In the genomic region with DNA sequence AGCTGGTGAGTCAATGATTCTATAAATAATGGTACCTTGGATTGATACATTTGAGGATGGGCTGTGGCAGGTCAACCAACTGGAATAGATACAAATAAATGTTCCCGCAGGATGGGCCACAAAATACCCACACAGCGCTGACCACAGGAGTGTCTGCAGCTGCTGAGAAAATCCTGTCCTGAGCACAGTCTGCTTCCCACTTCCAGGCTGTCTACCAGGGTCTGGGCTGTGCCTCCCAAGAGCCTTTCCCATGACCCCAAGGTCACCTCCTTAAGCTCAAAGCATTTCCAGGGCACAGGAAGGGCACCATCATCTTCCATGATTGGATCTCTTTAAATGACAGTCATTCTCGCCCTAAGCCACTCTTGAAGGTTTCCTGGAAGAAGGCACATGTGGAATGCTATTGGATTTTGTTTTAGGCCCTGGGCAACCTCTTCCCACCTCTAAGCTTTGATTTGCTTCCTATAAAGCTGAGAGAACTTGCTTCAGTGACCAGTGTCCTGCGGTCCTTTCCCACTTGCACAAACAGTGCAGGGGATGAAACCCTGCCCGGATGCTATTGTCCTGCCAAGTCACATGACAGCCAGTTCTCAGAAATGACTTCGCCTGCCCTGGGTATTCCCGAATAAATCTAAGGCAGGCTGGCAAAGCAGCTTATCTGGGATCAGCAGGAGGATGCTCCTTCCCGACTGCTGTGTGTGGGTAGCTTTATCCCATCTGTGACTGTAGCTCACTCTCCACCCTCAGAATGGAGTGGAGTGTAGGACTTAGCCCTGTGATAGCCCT, we compare ENCODE assay signal across 10 mouse cellular contexts. TPM values are rescaled to one million over a fixed set of nuclear protein-coding genes. Genes with fewer than 3 reads are reported as not detected.
A peak's percentile ranks its signal among the peaks of the same experiment; 100 is the strongest.
DNase-seq lines count a peak whose midpoint lies in the region; ATAC-seq and TF ChIP-seq lines count a peak whose summit lies in the region.
"Had no signal": no experiment of that assay in that cellular context is flagged by ENCODE, and none has a peak within 500 bp of the region (broad histone marks: within the 10 kb centered on the region; RNA-seq: fewer than 3 reads in every experiment).

No protein-coding gene starts in this region.

- TF ChIP-seq CTCF in kidney, postnatal 0 days (IDR thresholded peaks at IDR 0.05; ENCODE audit: low read depth): no peak
- TF ChIP-seq CTCF in liver, postnatal 0 days (IDR thresholded peaks at IDR 0.05; ENCODE audit: low read depth): no peak

- no peaks in the 10 kb centered on the region for H3K9me3 ChIP-seq in forebrain, embryonic 15.5 days
- H3K9me3 ChIP-seq in forebrain, embryonic 12.5 days: no peaks in the 10 kb centered on the region
- no peaks in the 10 kb centered on the region for H3K9me3 ChIP-seq in embryonic facial prominence, embryonic 10.5 days
- H3K9me3 ChIP-seq in kidney, postnatal 0 days (replicated peaks; ENCODE audit: low read length): no peaks in the 10 kb centered on the region
- H3K9me3 ChIP-seq in liver, postnatal 0 days (ENCODE audit: low read length): no peaks in the 10 kb centered on the region
- H3K9me3 ChIP-seq in forebrain, embryonic 11.5 days (ENCODE audit: control insufficient read depth, low read length): no peaks in the 10 kb centered on the region
- H3K9me3 ChIP-seq: heart, embryonic 15.5 days; liver, embryonic 15.5 days had no signal

- H3K4me3 ChIP-seq in forebrain, embryonic 15.5 days: no peak overlapping the region
- H3K4me3 ChIP-seq in forebrain, embryonic 12.5 days (replicated peaks): no peak overlapping the region
- no peak overlapping the region for H3K4me3 ChIP-seq in embryonic facial prominence, embryonic 10.5 days
- no peak overlapping the region for H3K4me3 ChIP-seq in kidney, postnatal 0 days (replicated peaks; ENCODE audit: low read depth, low read length)
- no peak overlapping the region for H3K4me3 ChIP-seq in liver, postnatal 0 days (ENCODE audit: low read depth, low read length)
- no peak overlapping the region for H3K4me3 ChIP-seq in forebrain, embryonic 11.5 days (ENCODE audit: low read depth, low read length)
- H3K4me3 ChIP-seq: heart, embryonic 15.5 days; liver, embryonic 15.5 days had no signal

- ATAC-seq in forebrain, embryonic 15.5 days (replicated peaks): no peak
- ATAC-seq in forebrain, embryonic 12.5 days (ENCODE audit: low FRiP score): no peak
- 0 out of 2 replicates have a peak, but pooled peaks have one; percentile 34 for ATAC-seq in kidney, postnatal 0 days (replicated peaks; ENCODE audit: low FRiP score, low read depth)
- ATAC-seq in liver, postnatal 0 days: no peak
- no peak for ATAC-seq in forebrain, embryonic 11.5 days (replicated peaks; ENCODE audit: low FRiP score)

- H3K36me3 ChIP-seq in forebrain, embryonic 15.5 days: no peaks in the 10 kb centered on the region
- no peaks in the 10 kb centered on the region for H3K36me3 ChIP-seq in forebrain, embryonic 12.5 days (replicated peaks)
- H3K36me3 ChIP-seq in embryonic facial prominence, embryonic 10.5 days (replicated peaks): peaks cover 6% of the 10 kb centered on the region
- H3K36me3 ChIP-seq in kidney, postnatal 0 days (ENCODE audit: insufficient read depth, low read length): no peaks in the 10 kb centered on the region
- no peaks in the 10 kb centered on the region for H3K36me3 ChIP-seq in liver, postnatal 0 days (replicated peaks; ENCODE audit: insufficient read depth, low read length)
- no peaks in the 10 kb centered on the region for H3K36me3 ChIP-seq in forebrain, embryonic 11.5 days (ENCODE audit: control insufficient read depth, insufficient read depth, low read length)
- H3K36me3 ChIP-seq: heart, embryonic 15.5 days; liver, embryonic 15.5 days had no signal

- 0 out of 2 replicates have a peak overlapping the region, but pooled peaks have one; percentile 26 for H3K27ac ChIP-seq in forebrain, embryonic 15.5 days (replicated peaks)
- H3K27ac ChIP-seq in forebrain, embryonic 12.5 days: no peak overlapping the region
- H3K27ac ChIP-seq in embryonic facial prominence, embryonic 10.5 days (replicated peaks): peak overlapping the region; percentile 35; the same call in 1 of the 2 replicates
- no peak overlapping the region for H3K27ac ChIP-seq in kidney, postnatal 0 days
- no peak overlapping the region for H3K27ac ChIP-seq in liver, postnatal 0 days (ENCODE audit: low read depth)
- H3K27ac ChIP-seq in forebrain, embryonic 11.5 days (ENCODE audit: low read depth, low read length): no peak overlapping the region
- H3K27ac ChIP-seq: heart, embryonic 15.5 days; liver, embryonic 15.5 days had no signal

- 51% methylated on average over 8 of the region's 8 CpGs for WGBS in forebrain, embryonic 15.5 days
- 39% methylated on average over 8 of the region's 8 CpGs for WGBS in forebrain, embryonic 12.5 days
- WGBS in embryonic facial prominence, embryonic 10.5 days: 22% methylated on average over 8 of the region's 8 CpGs
- WGBS in kidney, postnatal 0 days: 26% methylated on average over 8 of the region's 8 CpGs
- WGBS in liver, postnatal 0 days (ENCODE audit: insufficient replicate concordance): 41% methylated on average over 8 of the region's 8 CpGs
- WGBS in forebrain, embryonic 11.5 days: 31% methylated on average over 8 of the region's 8 CpGs

- peak; percentile 24 for DNase-seq in adrenal gland, adult 8-10 months
- peak; percentile 30 for DNase-seq in embryonic facial prominence, embryonic 10.5 days (ENCODE audit: low spot score)
- DNase-seq in kidney, postnatal 0 days (ENCODE audit: low spot score): peak; percentile 22
- no peak for DNase-seq in liver, postnatal 0 days
- DNase-seq in layer of hippocampus, postnatal 10 days (ENCODE audit: low spot score in 2 of 2): no peak
- DNase-seq in forebrain, embryonic 11.5 days (ENCODE audit: low spot score): no peak

- H3K4me1 ChIP-seq in forebrain, embryonic 15.5 days: peaks cover 35% of the 10 kb centered on the region
- H3K4me1 ChIP-seq in forebrain, embryonic 12.5 days: peaks cover 31% of the 10 kb centered on the region
- H3K4me1 ChIP-seq in embryonic facial prominence, embryonic 10.5 days: peaks cover 19% of the 10 kb centered on the region
- H3K4me1 ChIP-seq in kidney, postnatal 0 days (replicated peaks; ENCODE audit: insufficient read depth, low read length): no peaks in the 10 kb centered on the region; the same call in 1 of the 2 replicates
- H3K4me1 ChIP-seq in liver, postnatal 0 days (ENCODE audit: insufficient read depth): no peaks in the 10 kb centered on the region
- peaks cover 3% of the 10 kb centered on the region; the same call in 1 of the 2 replicates for H3K4me1 ChIP-seq in forebrain, embryonic 11.5 days (replicated peaks; ENCODE audit: control insufficient read depth, insufficient read depth, low read length)
- H3K4me1 ChIP-seq: liver, embryonic 15.5 days had no signal

- no peak for TF ChIP-seq EP300 in liver, postnatal 0 days (IDR thresholded peaks at IDR 0.05; ENCODE audit: low read depth)

- H3K4me2 ChIP-seq in forebrain, embryonic 15.5 days (replicated peaks): no peak overlapping the region
- H3K4me2 ChIP-seq in forebrain, embryonic 12.5 days: no peak overlapping the region
- no peak overlapping the region for H3K4me2 ChIP-seq in kidney, postnatal 0 days (ENCODE audit: low read length)
- no peak overlapping the region for H3K4me2 ChIP-seq in liver, postnatal 0 days (ENCODE audit: low read depth, low read length)
- H3K4me2 ChIP-seq in forebrain, embryonic 11.5 days (ENCODE audit: low read depth, low read length, severe bottlenecking): no peak overlapping the region
- H3K4me2 ChIP-seq: heart, embryonic 15.5 days; liver, embryonic 15.5 days had no signal

- no peak overlapping the region for H3K9ac ChIP-seq in forebrain, embryonic 15.5 days (replicated peaks)
- H3K9ac ChIP-seq in forebrain, embryonic 12.5 days: no peak overlapping the region
- H3K9ac ChIP-seq in kidney, postnatal 0 days (ENCODE audit: low read depth, low read length): no peak overlapping the region
- no peak overlapping the region for H3K9ac ChIP-seq in liver, postnatal 0 days (replicated peaks)
- no peak overlapping the region for H3K9ac ChIP-seq in forebrain, embryonic 11.5 days (ENCODE audit: low read length)
- H3K9ac ChIP-seq: heart, embryonic 15.5 days; liver, embryonic 15.5 days had no signal

- H3K27me3 ChIP-seq in forebrain, embryonic 15.5 days: no peaks in the 10 kb centered on the region
- H3K27me3 ChIP-seq in forebrain, embryonic 12.5 days: no peaks in the 10 kb centered on the region
- H3K27me3 ChIP-seq in embryonic facial prominence, embryonic 10.5 days (replicated peaks; ENCODE audit: low read depth, poor library complexity, severe bottlenecking): no peaks in the 10 kb centered on the region
- no peaks in the 10 kb centered on the region for H3K27me3 ChIP-seq in kidney, postnatal 0 days (ENCODE audit: insufficient read depth, low read length)
- H3K27me3 ChIP-seq in liver, postnatal 0 days (ENCODE audit: insufficient read depth, low read length): no peaks in the 10 kb centered on the region
- no peaks in the 10 kb centered on the region for H3K27me3 ChIP-seq in forebrain, embryonic 11.5 days (ENCODE audit: control insufficient read depth, insufficient read depth, low read length)
- H3K27me3 ChIP-seq: heart, embryonic 15.5 days; liver, embryonic 15.5 days had no signal

RNA-seq across cellular contexts. Expression of a gene that starts 38.4 kb away (rescaled TPM):
- polyA plus RNA-seq in forebrain, embryonic 15.5 days (2015; fragmentation: Nextera tagmentation; extraction: Ambion mirVana): 5.9 and 6.5 TPM in 2 replicates
- 3.4 TPM in 2 replicates for polyA plus RNA-seq in forebrain, embryonic 12.5 days (2016; fragmentation: Nextera tagmentation; extraction: Ambion mirVana)
- total RNA-seq in adrenal gland, adult 8-10 months (2022): 10 to 100 TPM; 17.1 to 26.7 (median 20.1) TPM
- 1.00 and 1.2 TPM in 2 replicates for polyA plus RNA-seq in embryonic facial prominence, embryonic 10.5 days (2016; fragmentation: Nextera tagmentation; extraction: Ambion mirVana)
- polyA plus RNA-seq in kidney, postnatal 0 days (2015; fragmentation: Nextera tagmentation; extraction: Ambion mirVana): 0.30 and 0.40 TPM in 2 replicates
- polyA plus RNA-seq in liver, postnatal 0 days (2015; fragmentation: Nextera tagmentation; extraction: Ambion mirVana): 0.05 TPM in 2 replicates
- 10 to 100 TPM; 27.1 to 27.5 TPM for total RNA-seq in layer of hippocampus, postnatal 10 days (2021)
- 3.8 and 4.0 TPM in 2 replicates for polyA plus RNA-seq in forebrain, embryonic 11.5 days (2014; fragmentation: Nextera tagmentation; extraction: Ambion mirVana)

Comparison
In these comparisons a context has a peak if more than half of its experiments do, and no peak if none do; other contexts are left out.
1. H3K27ac ChIP-seq: peak in forebrain, embryonic 15.5 days (single experiment) and embryonic facial prominence, embryonic 10.5 days (single experiment); none in forebrain, embryonic 12.5 days (single experiment), kidney, postnatal 0 days (single experiment), liver, postnatal 0 days (single experiment) and forebrain, embryonic 11.5 days (single experiment).
2. DNase-seq: peak in adrenal gland, adult 8-10 months (single experiment), embryonic facial prominence, embryonic 10.5 days (single experiment) and kidney, postnatal 0 days (single experiment); none in liver, postnatal 0 days (single experiment), layer of hippocampus, postnatal 10 days (0 of 2) and forebrain, embryonic 11.5 days (single experiment).